Mouse (Mus musculus): ENCODE measurements at regions not wholly inside any gene's neighbourhood (a gene's known extent, or its start where the extent isn't known, plus 50 kb on each side); places are given as distances from the start of the nearest gene placed in this dataset.

DNA sequence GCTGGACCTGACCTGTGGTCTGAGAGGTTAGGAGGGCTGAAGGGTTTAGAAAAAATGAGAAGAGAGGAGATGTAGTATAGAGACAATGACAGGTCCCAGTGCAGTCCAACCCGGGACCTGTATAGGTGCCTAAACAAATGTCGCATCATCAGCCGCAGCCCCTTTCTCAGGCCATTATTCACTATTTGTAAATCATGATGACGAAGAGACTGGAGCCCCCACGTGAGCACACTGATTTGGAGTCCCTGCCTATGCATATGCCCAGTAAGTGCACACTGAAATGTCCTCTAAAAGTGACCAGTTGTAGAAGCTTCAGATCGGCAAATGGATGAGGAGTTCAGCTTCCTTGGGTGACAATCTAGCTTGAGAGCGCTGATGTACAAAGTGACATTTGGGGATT is 96.2 kb upstream of the Mpp6 start:
- TF ChIP-seq CTCF (IDR thresholded peaks at IDR 0.05; ENCODE audit: borderline replicate concordance, insufficient read depth, low read depth, low read length) (no peak), POLR2A (IDR thresholded peaks at IDR 0.05; ENCODE audit: borderline replicate concordance, insufficient read depth, low read length) (no peak)
